8 mouse cellular contexts compared by ENCODE assay signal in genomic region chr5:113993487-113994465, GRCm38 (mm10). TPM values are rescaled to one million over a fixed set of nuclear protein-coding genes. Genes with fewer than 3 reads are reported as not detected.
DNase-seq lines count a peak whose midpoint lies in the region; ATAC-seq and TF ChIP-seq lines count a peak whose summit lies in the region.

Gene Ssh1 (minus strand): TSS chr5:113993894.

- H3K79me2 ChIP-seq in MEL (ENCODE audit: control insufficient read depth, insufficient read depth, low read length, poor library complexity): peaks cover 4% of the 10 kb centered on the region; the same call in 1 of the 2 replicates

- H3K4me2 ChIP-seq in hindbrain, embryonic 11.5 days (replicated peaks; ENCODE audit: low read depth, low read length): peak within 1 kb of the TSS; percentile 55

- TF ChIP-seq RAD21 in MEL (IDR thresholded peaks at IDR 0.05; ENCODE audit: low read depth, low read length): no peak

- peak within 1 kb of the TSS; percentile 70 to 71 for H3K4me3 ChIP-seq in MEL (ENCODE audit: control insufficient read depth in 1 of 2, insufficient read depth in 1 of 2, low read depth in 2 of 2, low read length in 2 of 2)
- peak within 1 kb of the TSS; percentile 79 for H3K4me3 ChIP-seq in hindbrain, embryonic 11.5 days (ENCODE audit: low read depth, low read length)

- H3K27me3 ChIP-seq in MEL (ENCODE audit: control insufficient read depth in 1 of 2, insufficient read depth in 2 of 2, low read length in 2 of 2): no peaks in the 10 kb centered on the region
- no peaks in the 10 kb centered on the region for H3K27me3 ChIP-seq in hindbrain, embryonic 11.5 days (ENCODE audit: control insufficient read depth, insufficient read depth, low read length)

- H3K27ac ChIP-seq in MEL (ENCODE audit: control insufficient read depth, low read depth, low read length): peak within 1 kb of the TSS; percentile 34
- peak within 1 kb of the TSS; percentile 85 for H3K27ac ChIP-seq in hindbrain, embryonic 11.5 days (ENCODE audit: low read depth, low read length)

- ATAC-seq in hindbrain, embryonic 11.5 days (ENCODE audit: low FRiP score): peak; percentile 92

- H3K36me3 ChIP-seq in MEL (ENCODE audit: control insufficient read depth in 1 of 2, insufficient read depth in 2 of 2, low read length in 2 of 2): no peaks in the 10 kb centered on the region; a peak in 1 of 4 replicates
- no peaks in the 10 kb centered on the region for H3K36me3 ChIP-seq in hindbrain, embryonic 11.5 days (ENCODE audit: control insufficient read depth, insufficient read depth, low read length)

- peak; percentile 83 for DNase-seq in MEL (ENCODE audit: low read depth, low spot score)
- DNase-seq in cerebellum, adult 9-11 months: peak; percentile 89
- peak; percentile 68 to 86 for DNase-seq in frontal cortex, postnatal 10 days (ENCODE audit: low spot score in 2 of 2)
- peak; percentile 95 for DNase-seq in hindbrain, embryonic 11.5 days (ENCODE audit: low spot score)
- peak; percentile 83 to 86 for DNase-seq in layer of hippocampus, postnatal 36 days
- DNase-seq in lung, postnatal 25 days (ENCODE audit: low spot score): peak; percentile 89
- peak; percentile 91 for DNase-seq in retina, embryonic 14.5 days (ENCODE audit: low spot score)
- peak; percentile 76 for DNase-seq in thymus, postnatal 4 days

- 0 out of 4 replicates have a peak, but pooled peaks of 1 of the 2 experiments have one; percentile 17 for TF ChIP-seq EP300 in MEL (IDR thresholded peaks at IDR 0.05; ENCODE audit: low read depth in 1 of 2, low read length in 2 of 2)

- H3K9ac ChIP-seq in MEL (ENCODE audit: control insufficient read depth, low read depth, low read length, poor library complexity, severe bottlenecking): peak within 1 kb of the TSS; percentile 89
- H3K9ac ChIP-seq in hindbrain, embryonic 11.5 days (ENCODE audit: low read depth, low read length): peak within 1 kb of the TSS; percentile 92

- peak; percentile 46 to 49; a peak in 2 of 4 replicates for TF ChIP-seq POLR2A in MEL (IDR thresholded peaks at IDR 0.05; ENCODE audit: control insufficient read depth in 1 of 2, insufficient read depth in 1 of 2, low read depth in 1 of 2, low read length in 2 of 2, poor library complexity in 1 of 2)

- WGBS in hindbrain, embryonic 11.5 days: under 1% methylated on average over 67 of the region's 83 CpGs

- no peaks in the 10 kb centered on the region for H3K9me3 ChIP-seq in MEL (replicated peaks; ENCODE audit: insufficient read depth, low read length)
- no peaks in the 10 kb centered on the region for H3K9me3 ChIP-seq in hindbrain, embryonic 11.5 days (ENCODE audit: control insufficient read depth, low read length)

- no peak for TF ChIP-seq CTCF in MEL (IDR thresholded peaks at IDR 0.05 in 2 of 3, conservative IDR thresholded peaks at IDR 0.05 in 1 of 3; ENCODE audit: control insufficient read depth in 1 of 3, insufficient read depth in 1 of 3, low read depth in 2 of 3, low read length in 3 of 3, poor library complexity in 1 of 3, severe bottlenecking in 1 of 3)

- H3K4me1 ChIP-seq in MEL (ENCODE audit: control insufficient read depth in 1 of 2, insufficient read depth in 2 of 2, low read length in 2 of 2): peaks cover 3 to 4% of the 10 kb centered on the region in 2 experiments
- H3K4me1 ChIP-seq in hindbrain, embryonic 11.5 days (replicated peaks; ENCODE audit: control insufficient read depth, insufficient read depth, low read length): 0 out of 2 replicates have a peak, but pooled peaks cover 2% of the 10 kb centered on the region

TF ChIP-seq in MEL, 35 proteins besides CTCF, POLR2A, EP300 and RAD21:
- peak; percentile 78 for TF ChIP-seq NRF1 (IDR thresholded peaks at IDR 0.05; ENCODE audit: insufficient read depth, low read depth, low read length, poor library complexity, severe bottlenecking)
- TF ChIP-seq NELFE (IDR thresholded peaks at IDR 0.05; ENCODE audit: low read depth, low read length): peak; percentile 42; the same call in 1 of the 2 replicates
- TF ChIP-seq ZMIZ1 (IDR thresholded peaks at IDR 0.05; ENCODE audit: low read depth, low read length): peak; percentile 60; the same call in 1 of the 2 replicates
- TF ChIP-seq MAZ (IDR thresholded peaks at IDR 0.05; ENCODE audit: low read depth, low read length): peak; percentile 85; the same call in 1 of the 2 replicates
- no peak for TF ChIP-seq ELF1 (IDR thresholded peaks at IDR 0.05; ENCODE audit: low read depth, low read length)
- peak; percentile 31; the same call in 1 of the 2 replicates for TF ChIP-seq HCFC1 (IDR thresholded peaks at IDR 0.05; ENCODE audit: low read depth, low read length)

RNA-seq across cellular contexts. Expression of gene Ssh1, which starts in this region (rescaled TPM):
- total RNA-seq in MEL (2012; rRNA removed): 2.3 and 4.0 TPM in 2 replicates
- polyA plus RNA-seq in MEL (2012; ENCODE audit: insufficient read depth in 1 of 2, insufficient read length in 2 of 2, low read depth in 1 of 2, low replicate concordance in 2 of 2, missing spikeins in 1 of 2): 1 to 10 TPM in 1 of 2 experiments, not detected in 1; 6.8 TPM
- 27.9 and 30.3 TPM in 2 replicates for polyA plus RNA-seq in hindbrain, embryonic 11.5 days (2014; fragmentation: Nextera tagmentation; extraction: Ambion mirVana)
- 10 to 100 TPM; 27.9 to 30.9 TPM for total RNA-seq in layer of hippocampus, postnatal 36 days (2021)

Comparison
In these comparisons a context has a peak if more than half of its experiments do, and no peak if none do; other contexts are left out.
1. Peak in every context shown above with its lines: DNase-seq, ATAC-seq, H3K4me3 ChIP-seq and H3K27ac ChIP-seq.